Mouse (Mus musculus): ENCODE measurements at regions not wholly inside any gene's neighbourhood (a gene's known extent, or its start where the extent isn't known, plus 50 kb on each side); places are given as distances from the start of the nearest gene placed in this dataset.
"Not testable (repeated sequence)": the region's sequence is repeated elsewhere in the genome, so short reads cannot be mapped to it uniquely, and the experiment has no call there.

DNA sequence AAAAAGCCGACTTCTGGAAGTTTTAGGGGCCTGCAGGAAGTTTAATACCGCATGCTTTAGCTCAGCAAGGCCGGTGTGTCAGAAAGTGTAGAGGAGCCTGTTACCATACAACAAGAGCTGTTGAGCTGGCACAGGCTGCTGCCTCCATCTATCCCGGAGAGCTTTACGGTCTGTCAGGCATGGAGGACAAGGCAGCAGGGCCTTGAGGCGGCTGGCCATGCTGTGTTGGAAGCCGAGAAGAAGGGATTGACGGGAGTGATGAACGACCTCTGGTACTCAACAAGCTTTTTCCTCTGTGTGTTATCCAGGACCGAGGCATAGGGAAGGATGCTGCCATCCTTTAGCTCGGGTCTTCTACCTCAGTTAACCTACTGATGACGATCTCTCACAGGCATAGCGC is 146.8 kb upstream of the Mocs1 start:
- Histone ChIP-seq H3K27me3 (ENCODE audit: control insufficient read depth, insufficient read depth, low read length, poor library complexity, severe bottlenecking) (no peaks in the 10 kb centered on the region), H3K36me3 (ENCODE audit: control insufficient read depth, insufficient read depth, low read length, poor library complexity, severe bottlenecking) (no peaks in the 10 kb centered on the region)
- no peak for DNase-seq (ENCODE audit: low read depth, low spot score)

DNA sequence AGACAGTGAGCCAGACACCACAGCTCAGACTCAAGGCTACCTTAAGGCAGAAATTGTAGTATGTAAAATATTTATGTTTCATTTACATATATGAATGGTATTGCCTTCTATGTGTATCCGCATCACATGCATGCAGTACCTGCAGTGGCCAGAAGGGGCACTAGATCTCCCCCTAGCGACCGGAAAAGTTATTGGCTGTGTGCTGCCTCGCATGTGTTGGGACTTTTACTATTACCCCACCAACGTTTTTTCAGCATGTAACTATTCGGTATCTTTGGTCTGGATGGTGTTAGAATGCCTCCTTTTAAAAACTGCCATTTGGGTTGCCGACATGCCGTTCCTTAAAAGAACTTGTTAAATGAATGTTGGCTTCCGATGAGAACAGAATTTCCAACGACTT is 145.7 kb upstream of the Mocs1 start:
- no peak for DNase-seq (ENCODE audit: low read depth, low spot score)
- no peaks in the 10 kb centered on the region for H3K36me3 ChIP-seq (ENCODE audit: control insufficient read depth, insufficient read depth, low read length, poor library complexity, severe bottlenecking)

DNA sequence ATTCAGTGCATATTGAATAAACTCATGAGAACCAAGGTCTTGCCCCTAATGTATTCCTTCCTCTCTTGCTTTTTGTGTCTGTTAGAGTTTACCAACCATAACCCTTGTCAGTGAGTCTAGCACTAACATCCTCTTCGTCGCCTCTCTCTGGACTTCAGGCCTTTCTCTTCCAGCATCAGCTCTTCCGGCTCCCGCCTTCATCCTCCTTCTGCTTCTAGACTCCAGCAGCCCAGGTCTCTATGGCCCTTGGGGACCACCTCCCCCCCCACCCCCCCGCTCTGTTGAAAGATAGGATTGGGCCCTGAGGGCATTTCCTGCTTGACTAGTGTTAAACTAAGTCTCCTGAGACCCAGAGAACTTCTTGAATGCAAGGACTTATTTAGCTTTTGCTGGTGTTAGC is 144.7 kb upstream of the Mocs1 start:
- no peak for DNase-seq (ENCODE audit: low read depth, low spot score)
- no peaks in the 10 kb centered on the region for H3K27me3 ChIP-seq (ENCODE audit: control insufficient read depth, insufficient read depth, low read length, poor library complexity, severe bottlenecking)

More for the DNA sequence above, 145.7 kb upstream of the Mocs1 start:
- H3K27me3 ChIP-seq (ENCODE audit: control insufficient read depth, insufficient read depth, low read length, poor library complexity, severe bottlenecking): no peaks in the 10 kb centered on the region

DNA sequence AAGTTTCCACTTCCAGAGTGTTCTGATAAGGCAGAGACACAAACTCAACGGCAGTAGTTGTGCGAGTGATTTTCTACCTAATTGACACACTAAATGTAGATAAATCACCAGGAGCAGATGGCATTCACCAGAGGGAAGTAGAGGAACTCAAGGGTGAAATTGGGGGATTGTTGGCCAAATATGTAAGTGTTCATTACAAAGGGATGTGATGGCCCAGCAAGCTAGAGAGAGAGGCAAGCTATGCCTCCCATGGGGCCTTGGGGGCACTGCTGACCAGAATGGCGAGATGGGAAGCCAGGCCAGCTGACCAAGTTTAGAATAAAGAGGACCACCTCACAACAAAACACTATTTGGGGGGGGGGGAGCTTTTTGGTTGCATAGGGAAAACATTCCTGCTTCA is 136.5 kb upstream of the Mocs1 start:
- no peaks in the 10 kb centered on the region for H3K36me3 ChIP-seq (ENCODE audit: control insufficient read depth, insufficient read depth, low read length, poor library complexity, severe bottlenecking)
- no peak for DNase-seq (ENCODE audit: low read depth, low spot score)
- no peaks in the 10 kb centered on the region for H3K27me3 ChIP-seq (ENCODE audit: control insufficient read depth, insufficient read depth, low read length, poor library complexity, severe bottlenecking)

More for the DNA sequence above, 144.7 kb upstream of the Mocs1 start:
- H3K36me3 ChIP-seq (ENCODE audit: control insufficient read depth, insufficient read depth, low read length, poor library complexity, severe bottlenecking): no peaks in the 10 kb centered on the region

DNA sequence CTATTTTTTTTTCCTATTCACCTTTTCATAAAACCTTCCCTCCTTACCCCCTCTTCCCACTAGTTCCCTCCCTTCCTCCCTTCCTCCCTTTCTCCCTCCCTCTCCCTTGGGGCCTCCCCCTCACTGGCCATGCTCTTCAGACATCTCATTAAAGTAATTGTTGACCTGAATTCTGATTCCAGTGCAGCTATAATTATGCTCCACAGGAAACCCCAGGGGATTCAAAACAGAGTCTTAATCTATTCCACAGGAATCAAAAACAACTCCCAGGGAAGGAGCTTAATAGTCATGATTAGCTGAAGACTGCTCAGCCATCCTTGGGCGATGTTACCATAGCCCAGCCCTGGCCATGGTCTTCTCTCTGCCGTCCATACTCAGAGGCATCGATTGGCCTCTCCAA is 123.7 kb upstream of the Mocs1 start:
- no peaks in the 10 kb centered on the region for H3K36me3 ChIP-seq (ENCODE audit: control insufficient read depth, insufficient read depth, low read length, poor library complexity, severe bottlenecking)
- no peaks in the 10 kb centered on the region for H3K27me3 ChIP-seq (ENCODE audit: control insufficient read depth, insufficient read depth, low read length, poor library complexity, severe bottlenecking)
- no peak for DNase-seq (ENCODE audit: low read depth, low spot score)

DNA sequence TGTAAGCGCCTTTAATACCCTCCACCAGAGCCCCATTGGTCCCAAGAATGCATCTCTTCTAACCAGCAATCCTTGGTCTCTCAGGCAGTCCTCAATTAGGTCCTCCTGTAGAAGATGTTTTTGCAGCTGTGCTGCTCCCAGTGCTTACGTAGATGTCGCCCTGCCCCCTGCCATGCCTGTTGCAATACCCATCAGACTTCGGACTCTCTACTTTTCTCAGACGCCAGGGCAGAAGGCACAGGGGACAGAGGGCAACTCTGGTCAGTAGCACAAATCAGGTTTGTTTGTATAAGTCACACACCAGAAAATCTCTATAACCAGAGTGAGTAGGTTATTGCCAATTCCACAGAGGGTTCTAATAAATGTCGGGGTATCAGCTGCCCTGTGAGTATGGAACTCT is 123.0 kb upstream of the Mocs1 start:
- no peaks in the 10 kb centered on the region for H3K36me3 ChIP-seq (ENCODE audit: control insufficient read depth, insufficient read depth, low read length, poor library complexity, severe bottlenecking)
- H3K27me3 ChIP-seq (ENCODE audit: control insufficient read depth, insufficient read depth, low read length, poor library complexity, severe bottlenecking): no peaks in the 10 kb centered on the region
- no peak for DNase-seq (ENCODE audit: low read depth, low spot score)

DNA sequence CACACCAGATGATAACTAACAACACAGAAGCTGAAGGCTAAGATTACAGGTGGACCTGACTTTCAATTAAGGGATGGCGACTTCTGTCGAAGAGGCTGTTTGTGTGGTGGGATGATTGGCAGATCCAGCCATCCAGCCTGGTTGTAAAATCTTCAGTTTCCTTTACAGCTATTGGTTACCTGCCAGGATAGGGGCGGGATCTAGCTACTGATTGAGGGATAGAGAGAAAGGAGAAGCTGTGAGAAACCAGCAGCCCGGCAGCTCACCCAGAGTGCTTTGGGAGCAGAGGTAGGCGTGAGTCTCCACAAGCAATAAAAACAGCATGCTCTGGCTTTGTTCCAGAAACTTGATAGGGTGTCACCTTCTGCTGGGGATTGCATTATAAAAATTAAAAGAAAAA is 119.1 kb upstream of the Mocs1 start:
- no peaks in the 10 kb centered on the region for H3K27me3 ChIP-seq (ENCODE audit: control insufficient read depth, insufficient read depth, low read length, poor library complexity, severe bottlenecking)
- no peaks in the 10 kb centered on the region for H3K36me3 ChIP-seq (ENCODE audit: control insufficient read depth, insufficient read depth, low read length, poor library complexity, severe bottlenecking)
- DNase-seq (ENCODE audit: low read depth, low spot score): no peak

DNA sequence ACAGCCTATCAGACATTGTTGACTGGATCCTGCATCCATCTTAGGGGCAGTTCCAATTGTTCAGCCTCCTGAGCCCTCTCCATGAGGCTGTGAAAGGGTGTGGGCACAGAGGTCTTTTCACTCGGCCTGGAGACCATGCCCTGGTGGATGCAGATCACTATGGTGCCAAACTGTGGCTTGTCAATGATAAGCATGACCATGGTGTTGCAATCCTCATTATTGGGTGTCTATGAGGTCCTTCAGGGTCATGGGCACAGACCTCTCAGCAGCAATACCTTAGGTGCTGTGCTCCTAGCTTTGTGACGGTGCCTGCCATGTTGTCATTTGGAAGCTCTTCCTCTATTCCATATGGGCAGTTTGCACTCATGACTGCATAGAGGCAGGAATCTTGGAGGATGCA is 114.0 kb upstream of the Mocs1 start:
- Histone ChIP-seq H3K36me3 (ENCODE audit: control insufficient read depth, insufficient read depth, low read length, poor library complexity, severe bottlenecking) (no peaks in the 10 kb centered on the region), H3K27me3 (ENCODE audit: control insufficient read depth, insufficient read depth, low read length, poor library complexity, severe bottlenecking) (no peaks in the 10 kb centered on the region; the same call in 1 of the 2 replicates)
- DNase-seq (ENCODE audit: low read depth, low spot score): no peak

DNA sequence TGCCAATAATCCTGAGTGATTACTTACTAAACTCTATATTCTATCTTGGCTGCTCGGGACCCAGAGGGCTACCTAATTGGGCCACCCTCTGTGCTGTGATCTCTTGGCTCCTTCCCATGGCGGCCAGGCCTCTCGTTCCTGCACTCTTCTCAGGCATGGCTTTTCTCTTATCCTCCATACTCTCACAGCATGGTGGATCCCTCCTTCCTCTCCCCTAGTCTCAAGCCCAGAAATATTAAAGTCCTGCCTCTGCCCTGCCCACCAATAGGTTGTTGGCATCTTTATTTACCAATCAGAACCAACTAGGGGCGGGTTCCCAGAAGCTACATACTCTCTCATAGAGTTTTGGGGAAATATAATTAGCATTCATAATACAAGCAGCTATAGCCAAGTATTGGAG is 100.6 kb upstream of the Mocs1 start:
- no peaks in the 10 kb centered on the region for H3K27me3 ChIP-seq (ENCODE audit: control insufficient read depth, insufficient read depth, low read length, poor library complexity, severe bottlenecking)
- H3K36me3 ChIP-seq (ENCODE audit: control insufficient read depth, insufficient read depth, low read length, poor library complexity, severe bottlenecking): no peaks in the 10 kb centered on the region
- no peak for DNase-seq (ENCODE audit: low read depth, low spot score)

DNA sequence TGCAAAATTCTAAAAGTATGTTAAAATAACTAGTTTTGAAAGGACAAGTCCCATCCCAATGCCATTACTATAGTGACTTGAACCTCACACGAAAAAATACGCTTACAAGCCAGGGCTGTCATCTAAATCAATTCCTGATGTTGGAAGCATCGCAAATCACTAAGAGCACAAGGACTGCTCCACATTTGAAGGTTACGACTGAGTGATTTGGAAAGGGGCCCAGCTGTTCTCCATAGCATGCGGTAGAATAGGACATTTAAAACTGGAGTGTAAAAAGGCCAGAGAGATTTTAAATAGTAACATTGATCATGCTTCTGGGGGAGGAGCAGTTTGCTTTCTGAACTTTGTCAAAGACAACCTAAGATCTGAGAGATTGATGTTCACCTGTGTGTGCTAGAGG is 92.8 kb upstream of the Mocs1 start:
- no peak for DNase-seq (ENCODE audit: low read depth, low spot score)
- H3K36me3 ChIP-seq (ENCODE audit: control insufficient read depth, insufficient read depth, low read length, poor library complexity, severe bottlenecking): no peaks in the 10 kb centered on the region
- H3K27me3 ChIP-seq (ENCODE audit: control insufficient read depth, insufficient read depth, low read length, poor library complexity, severe bottlenecking): no peaks in the 10 kb centered on the region

DNA sequence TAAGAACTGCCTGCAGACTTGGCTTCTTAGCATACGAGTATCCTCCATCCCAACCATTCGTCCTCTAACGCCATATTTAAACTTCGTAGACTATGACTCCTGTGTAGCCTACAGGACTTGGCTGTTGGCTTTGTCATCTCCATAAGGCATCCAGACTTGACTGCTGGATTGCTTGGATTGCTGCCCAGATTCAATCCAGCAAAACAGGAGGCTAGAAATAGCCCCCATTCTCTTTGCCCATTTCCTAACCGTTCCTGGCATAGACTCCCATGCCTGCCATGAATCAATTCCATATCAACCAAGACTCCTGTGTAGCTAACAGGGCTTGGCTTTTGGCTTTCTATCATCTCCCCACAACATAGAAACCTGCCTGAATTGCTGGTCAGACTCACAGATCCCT is 90.3 kb upstream of the Mocs1 start:
- H3K36me3 ChIP-seq (ENCODE audit: control insufficient read depth, insufficient read depth, low read length, poor library complexity, severe bottlenecking): no peaks in the 10 kb centered on the region
- no peak for DNase-seq (ENCODE audit: low read depth, low spot score)
- H3K27me3 ChIP-seq (ENCODE audit: control insufficient read depth, insufficient read depth, low read length, poor library complexity, severe bottlenecking): no peaks in the 10 kb centered on the region

DNA sequence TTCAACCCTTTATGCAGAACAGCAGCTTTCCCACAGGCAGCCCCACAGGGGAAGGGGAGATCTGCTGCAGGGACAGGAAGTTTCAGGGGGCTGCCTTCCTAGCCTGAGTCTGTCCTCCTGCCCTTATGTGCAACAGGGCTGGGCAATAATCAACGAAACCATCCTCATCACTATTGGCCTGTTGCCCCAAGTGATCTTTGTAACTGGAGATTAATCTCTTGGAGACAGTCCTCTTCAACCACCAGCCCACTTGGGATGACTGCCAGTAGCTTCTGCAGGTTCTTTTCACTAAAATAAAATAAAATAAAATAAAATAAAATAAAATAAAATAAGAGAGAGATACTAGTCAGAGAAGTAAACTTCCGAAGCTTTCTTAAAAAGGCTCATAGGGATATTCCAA is 85.5 kb upstream of the Mocs1 start:
- Histone ChIP-seq H3K36me3 (ENCODE audit: control insufficient read depth, insufficient read depth, low read length, poor library complexity, severe bottlenecking) (no peaks in the 10 kb centered on the region), H3K27me3 (ENCODE audit: control insufficient read depth, insufficient read depth, low read length, poor library complexity, severe bottlenecking) (no peaks in the 10 kb centered on the region)
- DNase-seq (ENCODE audit: low read depth, low spot score): no peak

DNA sequence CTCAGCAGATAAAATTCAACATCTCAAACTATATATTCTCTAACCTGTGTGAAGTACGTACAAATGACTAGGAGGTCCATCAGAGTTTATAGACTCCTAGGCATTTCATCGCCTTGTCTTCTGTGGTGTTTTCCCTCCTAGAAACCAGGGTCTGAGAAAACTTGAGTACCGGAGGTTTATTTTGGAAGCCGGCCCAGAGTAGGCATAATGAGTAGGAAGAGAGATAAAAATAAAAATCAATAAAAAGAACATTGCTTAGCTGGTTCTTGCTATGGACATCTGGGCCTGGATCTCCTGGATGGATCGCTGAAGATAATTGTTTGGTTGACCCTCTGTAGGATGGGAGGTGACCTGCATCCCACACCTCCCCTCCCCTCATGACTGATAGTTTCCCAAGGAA is 81.5 kb upstream of the Mocs1 start:
- DNase-seq (ENCODE audit: low read depth, low spot score): no peak
- H3K27me3 ChIP-seq (ENCODE audit: control insufficient read depth, insufficient read depth, low read length, poor library complexity, severe bottlenecking): no peaks in the 10 kb centered on the region

DNA sequence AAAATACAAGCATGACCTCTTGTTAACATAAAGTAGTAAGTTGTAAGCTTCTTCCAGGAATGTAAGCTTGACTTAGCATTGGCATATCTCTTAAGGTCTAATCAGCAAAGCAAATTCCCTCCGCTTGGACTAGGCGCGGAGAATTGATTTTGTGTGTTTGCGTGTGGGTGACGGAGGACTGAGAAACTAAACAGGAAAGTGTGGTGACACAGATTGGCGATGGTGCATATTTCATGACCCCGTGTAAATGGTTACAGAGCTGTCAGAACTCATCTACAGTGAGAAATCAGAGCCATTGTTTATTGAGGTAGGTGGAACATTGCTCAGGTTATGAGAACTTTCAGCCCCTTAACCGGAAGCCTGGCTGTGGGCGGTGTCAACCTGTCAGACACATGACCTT is 78.8 kb upstream of the Mocs1 start:
- no peak for DNase-seq (ENCODE audit: low read depth, low spot score)
- no peaks in the 10 kb centered on the region for H3K36me3 ChIP-seq (ENCODE audit: control insufficient read depth, insufficient read depth, low read length, poor library complexity, severe bottlenecking)
- H3K27me3 ChIP-seq (ENCODE audit: control insufficient read depth, insufficient read depth, low read length, poor library complexity, severe bottlenecking): no peaks in the 10 kb centered on the region

More for the DNA sequence above, 81.5 kb upstream of the Mocs1 start:
- no peaks in the 10 kb centered on the region for H3K36me3 ChIP-seq (ENCODE audit: control insufficient read depth, insufficient read depth, low read length, poor library complexity, severe bottlenecking)

DNA sequence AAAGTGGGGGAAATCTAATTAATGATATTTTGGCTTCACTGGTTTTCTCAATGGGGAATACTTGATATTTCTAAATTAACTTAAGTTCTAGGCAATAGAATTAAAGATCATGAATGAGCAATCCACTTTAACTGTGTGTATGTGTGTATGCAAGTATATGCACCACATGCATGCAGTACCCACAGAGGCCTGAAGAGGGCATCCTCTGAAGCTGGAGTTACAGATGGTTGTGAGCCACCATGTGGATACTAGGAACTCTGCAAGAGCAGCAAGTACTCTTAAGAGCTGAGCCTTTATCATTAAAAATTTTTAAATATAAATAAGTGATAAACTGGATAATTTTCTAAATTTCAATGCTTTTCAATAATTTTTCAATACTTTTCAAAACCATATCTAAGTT is 69.0 kb upstream of the Mocs1 start:
- Histone ChIP-seq H3K27me3 (ENCODE audit: control insufficient read depth, insufficient read depth, low read length, poor library complexity, severe bottlenecking) (no peaks in the 10 kb centered on the region), H3K36me3 (ENCODE audit: control insufficient read depth, insufficient read depth, low read length, poor library complexity, severe bottlenecking) (no peaks in the 10 kb centered on the region)
- peak; percentile 5 for DNase-seq (ENCODE audit: low read depth, low spot score)

DNA sequence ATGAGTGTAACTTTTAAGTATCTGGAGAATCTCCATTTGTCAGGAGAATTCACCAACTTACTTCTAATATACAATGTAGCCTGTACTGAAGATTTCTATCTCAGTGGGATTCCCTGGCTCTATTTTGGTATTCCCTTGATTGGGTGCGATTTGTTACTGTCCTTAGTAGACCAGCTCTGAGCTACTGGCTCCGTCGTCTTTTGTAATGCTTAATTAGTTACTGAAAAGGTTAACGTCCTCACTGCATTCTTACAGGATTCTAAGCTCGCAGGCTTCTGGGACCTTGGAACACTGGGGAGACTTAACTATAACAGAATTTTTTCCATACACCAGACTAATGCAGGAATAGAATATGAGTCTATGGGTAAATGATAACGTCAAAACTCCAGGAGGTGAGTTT is 67.9 kb upstream of the Mocs1 start:
- not testable (repeated sequence) for H3K27me3 ChIP-seq (ENCODE audit: control insufficient read depth, insufficient read depth, low read length, poor library complexity, severe bottlenecking); DNase-seq (ENCODE audit: low read depth, low spot score); H3K36me3 ChIP-seq (ENCODE audit: control insufficient read depth, insufficient read depth, low read length, poor library complexity, severe bottlenecking)

All from splenic B cell, adult 2 months (primary cell).